Mouse (Mus musculus): ENCODE results near the gene Syt1. TPM values are rescaled to one million over a fixed set of nuclear protein-coding genes. Genes with fewer than 3 reads are reported as not detected.

Syt1 gene
- polyA plus RNA-seq, 1 experiment from 2014 or later = 1.5 TPM

- no peak overlapping the region for H3K4me2 ChIP-seq
- no peak overlapping the region for H3K27ac ChIP-seq (ENCODE audit: low read depth, low read length)
- H3K4me3 ChIP-seq (ENCODE audit: low read depth, low read length) = no peak overlapping the region
- no peak overlapping the region for H3K9ac ChIP-seq (ENCODE audit: low read depth, low read length)
- H3K9me3 ChIP-seq (replicated peaks; ENCODE audit: control insufficient read depth, low read length) = 0 out of 2 replicates have a peak, but pooled peaks cover 2% of the 10 kb centered on the region
- H3K27me3 ChIP-seq (ENCODE audit: control insufficient read depth, insufficient read depth, low read length) = no peaks in the 10 kb centered on the region
- no peaks in the 10 kb centered on the region for H3K36me3 ChIP-seq (ENCODE audit: control insufficient read depth, insufficient read depth, low read length)
- no peak for ATAC-seq (replicated peaks; ENCODE audit: insufficient number of reproducible peaks, low FRiP score, low TSS enrichment)
- 74% methylated on average over 5 of the region's 5 CpGs for WGBS (ENCODE audit: insufficient replicate concordance)
- no peaks in the 10 kb centered on the region for H3K4me1 ChIP-seq (ENCODE audit: control insufficient read depth, insufficient read depth, low read length)
These were observed 114.3 kb downstream of the Syt1 start for GRCm38 (mm10) chr10:108896529-108896928.

- no peak overlapping the region for H3K9ac ChIP-seq (ENCODE audit: low read depth, low read length)
- no peaks in the 10 kb centered on the region for H3K36me3 ChIP-seq (ENCODE audit: control insufficient read depth, insufficient read depth, low read length)
- H3K9me3 ChIP-seq (replicated peaks; ENCODE audit: control insufficient read depth, low read length) = 0 out of 2 replicates have a peak, but pooled peaks cover 2% of the 10 kb centered on the region
- 82% methylated on average over 6 of the region's 6 CpGs for WGBS (ENCODE audit: insufficient replicate concordance)
- no peak overlapping the region for H3K4me2 ChIP-seq
- H3K27me3 ChIP-seq (ENCODE audit: control insufficient read depth, insufficient read depth, low read length) = no peaks in the 10 kb centered on the region
- H3K4me3 ChIP-seq (ENCODE audit: low read depth, low read length) = no peak overlapping the region
- ATAC-seq (replicated peaks; ENCODE audit: insufficient number of reproducible peaks, low FRiP score, low TSS enrichment) = no peak
- H3K27ac ChIP-seq (ENCODE audit: low read depth, low read length) = no peak overlapping the region
- no peaks in the 10 kb centered on the region for H3K4me1 ChIP-seq (ENCODE audit: control insufficient read depth, insufficient read depth, low read length)
These were observed 117.5 kb downstream of the Syt1 start for GRCm38 (mm10) chr10:108893288-108893687.

GRCm38 (mm10) chr10:108892441-108892840, 118.3 kb downstream of the Syt1 start:
- no peaks in the 10 kb centered on the region for H3K36me3 ChIP-seq (ENCODE audit: control insufficient read depth, insufficient read depth, low read length)
- no peak overlapping the region for H3K4me2 ChIP-seq
- no peak overlapping the region for H3K9ac ChIP-seq (ENCODE audit: low read depth, low read length)
- H3K27me3 ChIP-seq (ENCODE audit: control insufficient read depth, insufficient read depth, low read length) = no peaks in the 10 kb centered on the region
- 0 out of 2 replicates have a peak, but pooled peaks cover 2% of the 10 kb centered on the region for H3K9me3 ChIP-seq (replicated peaks; ENCODE audit: control insufficient read depth, low read length)
- no peak overlapping the region for H3K4me3 ChIP-seq (ENCODE audit: low read depth, low read length)
- H3K4me1 ChIP-seq (ENCODE audit: control insufficient read depth, insufficient read depth, low read length) = no peaks in the 10 kb centered on the region
- ATAC-seq (replicated peaks; ENCODE audit: insufficient number of reproducible peaks, low FRiP score, low TSS enrichment) = no peak
- no peak overlapping the region for H3K27ac ChIP-seq (ENCODE audit: low read depth, low read length)
- 76% methylated on average over 1 of the region's 1 CpGs for WGBS (ENCODE audit: insufficient replicate concordance)

DNA sequence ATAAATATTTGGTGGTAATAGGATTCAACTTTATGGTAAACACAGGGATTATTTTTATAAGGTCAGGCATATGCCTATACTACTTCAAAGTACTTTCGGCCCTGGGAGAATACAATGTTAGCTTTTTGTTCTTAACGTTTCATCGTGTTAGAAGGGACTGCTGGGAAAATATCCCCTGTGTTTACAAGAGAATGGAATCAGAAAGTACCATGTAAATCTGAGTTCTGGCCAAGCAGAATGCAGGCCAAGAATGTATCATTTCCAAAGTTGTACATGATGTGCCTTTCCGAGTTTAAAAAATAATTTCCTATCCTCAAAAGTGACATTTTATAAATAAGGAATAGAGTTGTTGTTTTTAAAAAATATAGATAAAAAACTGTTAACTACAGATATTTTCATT, 121.7 kb downstream of the Syt1 start:
- 0 out of 2 replicates have a peak, but pooled peaks cover 2% of the 10 kb centered on the region for H3K9me3 ChIP-seq (replicated peaks; ENCODE audit: control insufficient read depth, low read length)
- no peaks in the 10 kb centered on the region for H3K4me1 ChIP-seq (ENCODE audit: control insufficient read depth, insufficient read depth, low read length)
- no peaks in the 10 kb centered on the region for H3K36me3 ChIP-seq (ENCODE audit: control insufficient read depth, insufficient read depth, low read length)
- 81% methylated on average over 4 of the region's 4 CpGs for WGBS (ENCODE audit: insufficient replicate concordance)
- H3K27ac ChIP-seq (ENCODE audit: low read depth, low read length) = no peak overlapping the region
- H3K4me2 ChIP-seq = no peak overlapping the region
- no peak overlapping the region for H3K9ac ChIP-seq (ENCODE audit: low read depth, low read length)
- no peak overlapping the region for H3K4me3 ChIP-seq (ENCODE audit: low read depth, low read length)
- no peak for ATAC-seq (replicated peaks; ENCODE audit: insufficient number of reproducible peaks, low FRiP score, low TSS enrichment)
- no peaks in the 10 kb centered on the region for H3K27me3 ChIP-seq (ENCODE audit: control insufficient read depth, insufficient read depth, low read length)

GRCm38 (mm10) chr10:108886781-108887180, 124.0 kb downstream of the Syt1 start:
- no peaks in the 10 kb centered on the region for H3K36me3 ChIP-seq (ENCODE audit: control insufficient read depth, insufficient read depth, low read length)
- H3K4me2 ChIP-seq = no peak overlapping the region
- H3K4me3 ChIP-seq (ENCODE audit: low read depth, low read length) = no peak overlapping the region
- H3K27me3 ChIP-seq (ENCODE audit: control insufficient read depth, insufficient read depth, low read length) = no peaks in the 10 kb centered on the region
- no peak overlapping the region for H3K27ac ChIP-seq (ENCODE audit: low read depth, low read length)
- H3K9ac ChIP-seq (ENCODE audit: low read depth, low read length) = no peak overlapping the region
- no peaks in the 10 kb centered on the region for H3K4me1 ChIP-seq (ENCODE audit: control insufficient read depth, insufficient read depth, low read length)
- H3K9me3 ChIP-seq (replicated peaks; ENCODE audit: control insufficient read depth, low read length) = no peaks in the 10 kb centered on the region
- ATAC-seq (replicated peaks; ENCODE audit: insufficient number of reproducible peaks, low FRiP score, low TSS enrichment) = no peak

DNA sequence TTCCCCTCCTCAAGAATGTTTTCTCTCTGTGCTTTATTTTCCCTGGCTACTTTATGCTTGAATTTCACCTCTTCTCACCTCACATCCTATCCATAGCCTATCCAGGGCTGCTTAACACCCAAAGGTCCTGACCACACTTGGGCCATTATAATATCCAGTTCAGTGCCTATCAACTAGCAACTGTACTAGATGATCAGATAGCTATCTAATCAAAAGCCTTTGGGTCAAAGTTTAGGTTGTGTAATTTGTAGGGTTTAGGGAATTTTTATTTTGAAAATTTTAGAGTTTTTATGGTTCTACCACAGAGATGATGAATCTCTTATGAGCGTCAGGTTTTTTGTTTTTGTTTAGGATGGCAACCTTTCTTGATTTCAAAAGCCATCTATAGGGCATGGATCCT, 125.0 kb downstream of the Syt1 start:
- Histone ChIP-seq H3K27ac (ENCODE audit: low read depth, low read length) (no peak overlapping the region), H3K36me3 (ENCODE audit: control insufficient read depth, insufficient read depth, low read length) (no peaks in the 10 kb centered on the region), H3K9ac (ENCODE audit: low read depth, low read length) (no peak overlapping the region), H3K4me2 (no peak overlapping the region), H3K4me3 (ENCODE audit: low read depth, low read length) (no peak overlapping the region), H3K4me1 (ENCODE audit: control insufficient read depth, insufficient read depth, low read length) (no peaks in the 10 kb centered on the region), H3K27me3 (ENCODE audit: control insufficient read depth, insufficient read depth, low read length) (no peaks in the 10 kb centered on the region), H3K9me3 (replicated peaks; ENCODE audit: control insufficient read depth, low read length) (no peaks in the 10 kb centered on the region)
- WGBS (ENCODE audit: insufficient replicate concordance) = 78% methylated on average over 1 of the region's 1 CpGs
- no peak for ATAC-seq (replicated peaks; ENCODE audit: insufficient number of reproducible peaks, low FRiP score, low TSS enrichment)

DNA sequence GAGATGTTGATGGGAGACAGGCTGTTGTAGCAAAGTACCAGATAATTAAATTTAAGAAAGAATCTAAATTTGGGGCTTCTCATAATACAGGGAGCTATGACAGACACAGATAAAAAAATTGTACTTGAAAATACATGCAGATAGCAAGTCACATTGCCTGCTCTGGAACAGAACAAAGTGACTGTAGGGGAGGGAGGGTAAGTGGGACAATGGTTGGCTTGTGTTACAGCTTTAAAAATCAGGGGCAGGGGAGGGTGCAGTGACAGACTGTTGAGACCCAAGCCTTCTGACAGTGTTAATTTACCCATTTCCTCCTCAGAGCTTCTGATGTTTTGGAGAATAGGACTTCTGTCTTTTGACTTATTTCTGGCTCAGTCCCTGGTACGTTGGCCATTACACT, 126.3 kb downstream of the Syt1 start:
- no peak for ATAC-seq (replicated peaks; ENCODE audit: insufficient number of reproducible peaks, low FRiP score, low TSS enrichment)
- Histone ChIP-seq H3K27me3 (ENCODE audit: control insufficient read depth, insufficient read depth, low read length) (no peaks in the 10 kb centered on the region), H3K4me2 (no peak overlapping the region), H3K4me1 (ENCODE audit: control insufficient read depth, insufficient read depth, low read length) (no peaks in the 10 kb centered on the region), H3K27ac (ENCODE audit: low read depth, low read length) (no peak overlapping the region), H3K36me3 (ENCODE audit: control insufficient read depth, insufficient read depth, low read length) (no peaks in the 10 kb centered on the region), H3K9ac (ENCODE audit: low read depth, low read length) (no peak overlapping the region), H3K4me3 (ENCODE audit: low read depth, low read length) (no peak overlapping the region), H3K9me3 (replicated peaks; ENCODE audit: control insufficient read depth, low read length) (no peaks in the 10 kb centered on the region)
- WGBS (ENCODE audit: insufficient replicate concordance) = 50% methylated on average over 1 of the region's 1 CpGs

- no peak overlapping the region for H3K4me3 ChIP-seq (ENCODE audit: low read depth, low read length)
- no peak overlapping the region for H3K27ac ChIP-seq (ENCODE audit: low read depth, low read length)
- WGBS (ENCODE audit: insufficient replicate concordance) = 90% methylated on average over 2 of the region's 2 CpGs
- H3K27me3 ChIP-seq (ENCODE audit: control insufficient read depth, insufficient read depth, low read length) = no peaks in the 10 kb centered on the region
- H3K36me3 ChIP-seq (ENCODE audit: control insufficient read depth, insufficient read depth, low read length) = no peaks in the 10 kb centered on the region
- H3K9me3 ChIP-seq (replicated peaks; ENCODE audit: control insufficient read depth, low read length) = no peaks in the 10 kb centered on the region
- H3K4me1 ChIP-seq (ENCODE audit: control insufficient read depth, insufficient read depth, low read length) = no peaks in the 10 kb centered on the region
- H3K9ac ChIP-seq (ENCODE audit: low read depth, low read length) = no peak overlapping the region
- ATAC-seq (replicated peaks; ENCODE audit: insufficient number of reproducible peaks, low FRiP score, low TSS enrichment) = no peak
- H3K4me2 ChIP-seq = no peak overlapping the region
These were observed 130.4 kb downstream of the Syt1 start for GRCm38 (mm10) chr10:108880372-108880771.

- Histone ChIP-seq H3K4me2 (no peak overlapping the region), H3K36me3 (ENCODE audit: control insufficient read depth, insufficient read depth, low read length) (no peaks in the 10 kb centered on the region), H3K9me3 (replicated peaks; ENCODE audit: control insufficient read depth, low read length) (no peaks in the 10 kb centered on the region), H3K27me3 (ENCODE audit: control insufficient read depth, insufficient read depth, low read length) (no peaks in the 10 kb centered on the region), H3K9ac (ENCODE audit: low read depth, low read length) (no peak overlapping the region), H3K27ac (ENCODE audit: low read depth, low read length) (no peak overlapping the region), H3K4me3 (ENCODE audit: low read depth, low read length) (no peak overlapping the region), H3K4me1 (ENCODE audit: control insufficient read depth, insufficient read depth, low read length) (no peaks in the 10 kb centered on the region)
- 85% methylated on average over 5 of the region's 5 CpGs for WGBS (ENCODE audit: insufficient replicate concordance)
- no peak for ATAC-seq (replicated peaks; ENCODE audit: insufficient number of reproducible peaks, low FRiP score, low TSS enrichment)
These were observed 135.1 kb downstream of the Syt1 start for GRCm38 (mm10) chr10:108875730-108876129.

All from heart, embryonic 11.5 days (tissue).